Mouse (Mus musculus) CH12.LX (cell line): ENCODE data around the gene Ablim1. TPM values are rescaled to one million over a fixed set of nuclear protein-coding genes. Genes with fewer than 3 reads are reported as not detected.

Experiments used
- DNase-seq: peaks from one replicate; pipeline ENCODE4 v3.0.0-alpha.2; 2013; ENCODE audit errors: extremely low read depth
- H3K27ac ChIP-seq: 2 replicates; pipeline ENCODE4 v1.5.1; 2012; ENCODE audit warnings: low read depth, mild to moderate bottlenecking, control low read depth, moderate library complexity; ENCODE audit not compliant: insufficient read depth
- H3K27me3 ChIP-seq: replicated peaks from 2 replicates; pipeline ENCODE3; 2012; ENCODE audit warnings: inconsistent platforms
- H3K36me3 ChIP-seq, 2 experiments: replicated peaks in 1 of 2; 2 replicates each; pipeline versions ENCODE3 to v1.6.1; 2012; ENCODE audit warnings: inconsistent platforms in 1 of 2, low read length in 1 of 2, mild to moderate bottlenecking in 1 of 2, mixed read lengths in 1 of 2, moderate library complexity in 1 of 2; ENCODE audit not compliant: control insufficient read depth in 1 of 2, insufficient read depth in 1 of 2
- H3K4me1 ChIP-seq, 2 experiments: 2 replicates each; pipeline ENCODE4 v1.6.1; 2012; ENCODE audit warnings: inconsistent platforms in 1 of 2, moderate library complexity in 1 of 2; ENCODE audit not compliant: insufficient read depth in 2 of 2, control insufficient read depth in 1 of 2
- H3K4me2 ChIP-seq: 2 replicates; pipeline ENCODE4 v1.6.1; 2012; ENCODE audit warnings: low read depth, mild to moderate bottlenecking, control low read depth; ENCODE audit not compliant: poor library complexity, insufficient read depth, severe bottlenecking
- H3K4me3 ChIP-seq, 3 experiments: fragments of 150-350 bp in 1 of 3; sonication (generic) in 1 of 3; replicated peaks in 1 of 3; 2 replicates each; pipeline versions ENCODE3 to v1.5.1; 2011 to 2012; ENCODE audit warnings: low read depth in 2 of 3, low read length in 2 of 3, mild to moderate bottlenecking in 2 of 3, moderate library complexity in 2 of 3, control low read depth in 1 of 3, improper control_type of control experiment in 1 of 3, inconsistent platforms in 1 of 3, mixed read lengths in 1 of 3; ENCODE audit not compliant: poor library complexity in 1 of 3
- H3K79me2 ChIP-seq: replicated peaks from 2 replicates; pipeline ENCODE4 v1.6.1; 2012; ENCODE audit warnings: mild to moderate bottlenecking, moderate library complexity; ENCODE audit not compliant: control insufficient read depth, poor library complexity, insufficient read depth, severe bottlenecking; ENCODE audit errors: extremely low read depth
- H3K9ac ChIP-seq: 2 replicates; pipeline ENCODE4 v1.6.1; 2012; ENCODE audit warnings: low read depth, mild to moderate bottlenecking, control low read depth, moderate library complexity; ENCODE audit not compliant: insufficient read depth
- H3K9me3 ChIP-seq: replicated peaks from 2 replicates; pipeline ENCODE3; 2012; ENCODE audit warnings: low read length, inconsistent platforms, mixed read lengths
- E2F4 ChIP-seq: IDR thresholded peaks from 2 replicates; pipeline ENCODE4 v1.6.1; 2011; ENCODE audit warnings: low read depth, low read length, improper control_type of control experiment; ENCODE audit not compliant: insufficient replicate concordance
- EP300 ChIP-seq: IDR thresholded peaks from 2 replicates; pipeline ENCODE4 v1.6.1; 2011; ENCODE audit warnings: low read length, improper control_type of control experiment
- GABPA ChIP-seq: IDR thresholded peaks from 2 replicates; pipeline ENCODE4 v1.6.1; 2012; ENCODE audit warnings: low read depth, low read length, improper control_type of control experiment, inconsistent platforms; ENCODE audit not compliant: insufficient replicate concordance
- HCFC1 ChIP-seq: IDR thresholded peaks from 2 replicates; pipeline ENCODE4 v1.6.1; 2012; ENCODE audit warnings: low read depth, mild to moderate bottlenecking, inconsistent platforms, low read length, improper control_type of control experiment
- IRF4 ChIP-seq: IDR thresholded peaks from 2 replicates; pipeline ENCODE4 v1.6.1; 2014; ENCODE audit warnings: low read depth, mild to moderate bottlenecking, inconsistent platforms, low read length, improper control_type of control experiment
- JUN ChIP-seq: IDR thresholded peaks from 2 replicates; pipeline ENCODE4 v1.6.1; 2011; ENCODE audit warnings: low read depth, mild to moderate bottlenecking, low read length, improper control_type of control experiment, moderate library complexity; ENCODE audit not compliant: insufficient read depth
- JUND ChIP-seq: conservative IDR thresholded peaks from 2 replicates; pipeline ENCODE4 v1.6.1; 2011; ENCODE audit warnings: low read depth, low read length, improper control_type of control experiment
- KAT2A ChIP-seq: IDR thresholded peaks from 2 replicates; pipeline ENCODE4 v1.6.1; 2012; ENCODE audit warnings: low read length, improper control_type of control experiment, inconsistent platforms; ENCODE audit not compliant: insufficient replicate concordance
- MAFK ChIP-seq: IDR thresholded peaks from 2 replicates; pipeline ENCODE4 v1.6.1; 2011; ENCODE audit warnings: low read length, improper control_type of control experiment; ENCODE audit not compliant: insufficient replicate concordance
- NELFE ChIP-seq: IDR thresholded peaks from 2 replicates; pipeline ENCODE4 v1.6.1; 2011; ENCODE audit warnings: low read depth, low read length, improper control_type of control experiment
- POLR2A ChIP-seq: IDR thresholded peaks from 2 replicates; pipeline ENCODE4 v1.6.1; 2011; ENCODE audit warnings: low read depth, mild to moderate bottlenecking, improper control_type of control experiment, low read length
- POLR2AphosphoS2 ChIP-seq: IDR thresholded peaks from 2 replicates; pipeline ENCODE4 v1.6.1; 2011; ENCODE audit warnings: low read depth, low read length, improper control_type of control experiment
- RAD21 ChIP-seq: IDR thresholded peaks from 2 replicates; pipeline ENCODE4 v1.6.1; 2011; ENCODE audit warnings: low read depth, mild to moderate bottlenecking, low read length, improper control_type of control experiment, moderate library complexity
- RCOR1 ChIP-seq: conservative IDR thresholded peaks from 2 replicates; pipeline ENCODE4 v1.6.1; 2012; ENCODE audit warnings: low read depth, mild to moderate bottlenecking, inconsistent platforms, low read length, improper control_type of control experiment
- SIN3A ChIP-seq: IDR thresholded peaks from 2 replicates; pipeline ENCODE4 v1.6.1; 2012; ENCODE audit warnings: low read length, improper control_type of control experiment, inconsistent platforms
- SMC3 ChIP-seq: IDR thresholded peaks from 2 replicates; pipeline ENCODE4 v1.6.1; 2011; ENCODE audit warnings: low read depth, low read length, improper control_type of control experiment
- TBP ChIP-seq: conservative IDR thresholded peaks from 2 replicates; pipeline ENCODE4 v1.6.1; 2011; ENCODE audit warnings: low read depth, low read length, improper control_type of control experiment
- USF1 ChIP-seq: IDR thresholded peaks from 2 replicates; pipeline ENCODE4 v1.6.1; 2014; ENCODE audit warnings: low read depth, mild to moderate bottlenecking, inconsistent platforms, low read length, improper control_type of control experiment
- USF2 ChIP-seq: conservative IDR thresholded peaks from 2 replicates; pipeline ENCODE4 v1.6.1; 2011; ENCODE audit warnings: low read depth, low read length, improper control_type of control experiment
- ZC3H11A ChIP-seq: IDR thresholded peaks from 2 replicates; pipeline ENCODE4 v1.6.1; 2012; ENCODE audit warnings: low read depth, mild to moderate bottlenecking, inconsistent platforms, low read length, improper control_type of control experiment
- dilution Hi-C: fragments of 300-500 bp; cut with MboI; formaldehyde crosslinking; loops from 2 replicates; pipeline ENCODE4 v1.14.3; 2020; ENCODE audit warnings: low sequenced_read_pairs; ENCODE audit not compliant: extremely low pct_unique_long_range_greater_than_20kb, extremely low pct_ligation_motif_present
- in situ Hi-C: fragments of 300-500 bp; cut with MboI; formaldehyde crosslinking; loops from 3 replicates; pipeline ENCODE4 v1.14.3; 2019; ENCODE audit warnings: low sequenced_read_pairs, low pct_ligation_motif_present, low pct_unique_long_range_greater_than_20kb, mixed read lengths
- polyA plus RNA-seq: library from polyadenylated mRNA; unstranded; fragments of >175 nt; gene quantifications from 2 replicates; pipeline ENCODE4 v1.2.1, GENCODE M21; 2012; ENCODE audit warnings: low read depth; ENCODE audit not compliant: insufficient read length
- total RNA-seq, 2 experiments: library from RNA; depleted of rRNA; stranded (reverse); fragments of 300-350 nt in 1 of 2; fragments of >200 nt in 1 of 2; gene quantifications; 2 replicates each; pipeline ENCODE4 v1.2.3; 2012 to 2014

The Ablim1 gene
- total and polyA plus RNA-seq, 3 experiments, result 0.85 to 2.4 (median 2.0) TPM

- Histone ChIP-seq H3K27ac (no peak overlapping the region), H3K79me2 (no peaks in the 10 kb centered on the region), H3K9ac (no peak overlapping the region), H3K27me3 (no peaks in the 10 kb centered on the region), H3K4me3 (no peak overlapping the region), H3K36me3 (no peaks in the 10 kb centered on the region), H3K4me2 (no peak overlapping the region), H3K9me3 (no peaks in the 10 kb centered on the region), H3K4me1 (peaks cover 4 to 23% of the 10 kb centered on the region in 2 experiments; a peak in 3 of 4 replicates)
- dilution Hi-C loops, result no loop called here
- in situ Hi-C loops, result loop anchor here (25.0 kb wide), 1 partner anchor 401 kb away; no protein-coding TSS in a partner anchor
- no peak for TF ChIP-seq SMC3
- TF ChIP-seq NELFE, result no peak
- TF ChIP-seq JUN, result no peak
- TF ChIP-seq USF1, result no peak
- no peak for TF ChIP-seq EP300
- TF ChIP-seq GABPA, result no peak
- no peak for TF ChIP-seq IRF4
- TF ChIP-seq ZC3H11A, result no peak
- no peak for TF ChIP-seq RAD21
- no peak for TF ChIP-seq E2F4
- no peak for TF ChIP-seq KAT2A
- TF ChIP-seq POLR2A, result no peak
- TF ChIP-seq TBP, result no peak
- TF ChIP-seq JUND, result no peak
- TF ChIP-seq USF2, result no peak
- TF ChIP-seq RCOR1, result no peak
- DNase-seq, result no peak
Measured at GRCm38 (mm10) chr19:57313226-57313625, 1.5 kb downstream of the Ablim1 start.

GRCm38 (mm10) chr19:57309980-57310379, 4.7 kb downstream of the Ablim1 start:
- TF ChIP-seq POLR2AphosphoS2 (no peak), MAFK (no peak), RAD21 (no peak), HCFC1 (no peak), SMC3 (no peak), SIN3A (no peak), EP300 (no peak), JUND (no peak)
- in situ Hi-C loops (loop anchor here (25.0 kb wide), 1 partner anchor 398 kb away; no protein-coding TSS in a partner anchor), dilution Hi-C loops (no loop called here)
- Histone ChIP-seq H3K36me3 (no peaks in the 10 kb centered on the region), H3K27me3 (no peaks in the 10 kb centered on the region), H3K27ac (no peak overlapping the region), H3K4me2 (no peak overlapping the region), H3K9me3 (no peaks in the 10 kb centered on the region), H3K4me1 (peaks cover 4 to 22% of the 10 kb centered on the region in 2 experiments; a peak in 3 of 4 replicates), H3K4me3 (no peak overlapping the region), H3K9ac (no peak overlapping the region), H3K79me2 (no peaks in the 10 kb centered on the region)
- DNase-seq, result no peak
